Mouse (Mus musculus) gastrocnemius, postnatal 25 days (tissue): ENCODE results near the gene G6pc3. TPM values are rescaled to one million over a fixed set of nuclear protein-coding genes. Genes with fewer than 3 reads are reported as not detected.
"Not testable (repeated sequence)": the region's sequence is repeated elsewhere in the genome, so short reads cannot be mapped to it uniquely, and the experiment has no call there.

Source experiments
- DNase-seq: peaks from one replicate; pipeline ENCODE4 v3.0.0; 2022
- long read RNA-seq, 2 experiments: library from polyadenylated mRNA; stranded (forward); transcript quantifications; one replicate each; pipeline ENCODE4 v2.0.0; 2021
- total RNA-seq, 2 experiments: library from RNA; stranded (reverse); gene quantifications; 1 replicate in 1 of 2; 2 replicates in 1 of 2; pipeline ENCODE4 v1.2.3; 2021

Gene G6pc3
- 10 to 100 TPM; 37.8 to 44.5 TPM for total RNA-seq
- long read RNA-seq, experiment 1, transcript G6pc3-202 (6 exons, 1,573 nt), result major isoform, 6 of 10 reads
- long read RNA-seq, experiment 1, partial matches to known transcripts, result 3 of 10 reads
- long read RNA-seq, experiment 1, other reads (novel, unspliced or antisense), result 0 of 10 reads
- long read RNA-seq, experiment 2, transcript G6pc3-202 (6 exons, 1,573 nt), result major isoform, 8 of 11 reads
- long read RNA-seq, experiment 2, partial matches to known transcripts, result 0 of 11 reads
- long read RNA-seq, experiment 2, other reads (novel, unspliced or antisense), result 3 of 11 reads

GRCm38 (mm10) chr11:102189461-102190436 is at the start of gene G6pc3:
Gene G6pc3 (plus strand): TSS chr11:102189620.
- DNase-seq, result peak; percentile 89

GRCm38 (mm10) chr11:102140508-102140907 is 48.9 kb upstream of the G6pc3 start:
- no peak for DNase-seq

GRCm38 (mm10) chr11:102142355-102142754 is 47.1 kb upstream of the G6pc3 start:
- no peak for DNase-seq

- DNase-seq, result no peak
Measured at GRCm38 (mm10) chr11:102144957-102145470, 44.4 kb upstream of the G6pc3 start.

- DNase-seq, result no peak
Measured at GRCm38 (mm10) chr11:102145471-102146001, 43.9 kb upstream of the G6pc3 start, which contains the start of gene Nags. Gene Nags (plus strand): TSS chr11:102145513.

- DNase-seq, result no peak
Measured at GRCm38 (mm10) chr11:102146005-102146404, 43.4 kb upstream of the G6pc3 start.

- DNase-seq, result no peak
Measured at GRCm38 (mm10) chr11:102146531-102146930, 42.9 kb upstream of the G6pc3 start.

GRCm38 (mm10) chr11:102147213-102147989 is 42.0 kb upstream of the G6pc3 start:
- DNase-seq, result no peak

GRCm38 (mm10) chr11:102156039-102156785 is 33.2 kb upstream of the G6pc3 start, which contains the start of gene Tmem101:
Gene Tmem101 (minus strand): TSS chr11:102156404.
- DNase-seq, result peak; percentile 88

GRCm38 (mm10) chr11:102156786-102157089 is 32.7 kb upstream of the G6pc3 start:
- no peak for DNase-seq

- DNase-seq, result not testable (repeated sequence)
Measured at GRCm38 (mm10) chr11:102158024-102158423, 31.4 kb upstream of the G6pc3 start.

GRCm38 (mm10) chr11:102159781-102160180 is 29.6 kb upstream of the G6pc3 start:
- no peak for DNase-seq

- DNase-seq, result peak; percentile 28
Measured at GRCm38 (mm10) chr11:102165971-102166722, 23.3 kb upstream of the G6pc3 start.

- no peak for DNase-seq
Measured at GRCm38 (mm10) chr11:102167539-102167938, 21.9 kb upstream of the G6pc3 start.

GRCm38 (mm10) chr11:102168689-102169088 is 20.7 kb upstream of the G6pc3 start:
- no peak for DNase-seq

- DNase-seq, result no peak
Measured at GRCm38 (mm10) chr11:102179836-102180235, 9.6 kb upstream of the G6pc3 start.

- no peak for DNase-seq
Measured at GRCm38 (mm10) chr11:102184253-102184645, 5.2 kb upstream of the G6pc3 start.

- peak; percentile 93 for DNase-seq
Measured at GRCm38 (mm10) chr11:102184646-102185495, 4.5 kb upstream of the G6pc3 start, which contains the start of gene Lsm12. Gene Lsm12 (minus strand): TSS chr11:102185296.

- DNase-seq, result no peak
Measured at GRCm38 (mm10) chr11:102185677-102186076, 3.7 kb upstream of the G6pc3 start.
